Mouse (Mus musculus): ENCODE measurements around the gene Slc34a3.
"Not testable (repeated sequence)": the region's sequence is repeated elsewhere in the genome, so short reads cannot be mapped to it uniquely, and the experiment has no call there.

Slc34a3 gene

GRCm38 (mm10) chr2:25234050-25234449, at the start of gene Slc34a3:
TSS of gene Slc34a3 (minus strand) at chr2:25234364.
- no peak for DNase-seq (ENCODE audit: low spot score in 2 of 2)

DNA sequence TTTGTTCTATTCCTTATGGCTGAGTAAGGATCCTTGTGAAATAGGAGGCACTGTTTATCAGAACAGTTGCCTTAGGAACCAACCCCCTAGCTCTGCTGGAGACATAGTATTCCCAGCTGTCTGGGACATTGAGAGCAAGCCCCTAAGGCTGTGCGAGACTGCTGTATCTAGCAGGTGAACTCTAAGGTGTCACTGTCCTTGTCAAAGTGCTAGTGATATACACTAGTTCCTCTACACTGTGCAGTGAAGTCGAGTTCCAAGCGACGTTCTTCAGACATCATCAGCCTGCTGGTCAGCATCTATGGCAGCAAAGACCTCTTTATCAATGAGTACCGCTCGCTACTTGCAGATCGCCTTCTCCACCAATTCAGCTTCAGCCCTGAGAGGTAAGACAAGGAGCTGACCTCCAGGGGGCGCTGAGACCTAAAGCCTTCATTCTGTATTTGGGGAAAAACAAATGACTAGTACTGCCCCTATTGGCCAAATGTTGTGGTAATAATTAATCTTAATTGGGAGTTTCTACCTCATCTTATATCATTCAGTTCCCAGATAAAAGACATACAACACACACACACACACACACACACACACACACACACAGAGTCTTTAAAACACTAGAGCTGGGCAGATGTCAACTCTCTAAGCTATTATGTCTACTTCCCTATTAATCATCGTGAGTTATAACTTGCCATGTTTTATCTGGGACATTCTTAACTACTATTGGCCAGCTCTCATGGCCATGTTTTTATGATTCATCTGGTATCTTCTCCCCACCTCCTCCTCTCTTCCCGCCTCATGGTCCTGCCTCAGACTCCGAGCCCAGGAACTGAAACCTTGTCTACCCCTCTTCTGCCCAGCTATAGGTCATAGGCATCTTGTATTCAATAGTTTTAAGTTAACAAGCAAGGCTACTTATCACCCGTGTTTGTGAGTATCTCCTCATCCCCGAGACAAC, 45.0 kb upstream of the Slc34a3 start:
- peak; percentile 54 to 78 for DNase-seq (ENCODE audit: low spot score in 2 of 2)

- DNase-seq (ENCODE audit: low spot score in 2 of 2): no peak
Measured at GRCm38 (mm10) chr2:25273010-25273409, 38.8 kb upstream of the Slc34a3 start.

DNA sequence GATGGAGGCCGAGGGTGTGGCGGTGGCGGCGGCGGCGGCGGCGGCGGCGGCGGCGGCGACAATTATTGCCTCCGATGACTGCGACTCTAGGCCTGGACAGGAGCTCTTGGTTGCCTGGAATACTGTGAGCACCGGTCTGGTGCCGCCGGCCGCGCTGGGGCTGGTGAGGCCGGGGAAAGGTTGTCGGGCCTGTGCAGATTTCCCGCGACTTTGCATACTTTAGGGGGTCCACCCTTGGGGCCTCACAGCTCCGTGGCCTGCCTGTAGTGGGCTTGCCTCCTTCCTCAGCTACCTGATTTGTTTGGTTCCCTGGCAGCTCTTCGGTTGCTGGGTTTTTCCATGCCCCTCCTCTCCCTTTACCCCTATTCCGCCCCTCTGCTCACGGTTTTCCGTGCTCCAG, 38.4 kb upstream of the Slc34a3 start:
- no peak for DNase-seq (ENCODE audit: low spot score in 2 of 2)

DNA sequence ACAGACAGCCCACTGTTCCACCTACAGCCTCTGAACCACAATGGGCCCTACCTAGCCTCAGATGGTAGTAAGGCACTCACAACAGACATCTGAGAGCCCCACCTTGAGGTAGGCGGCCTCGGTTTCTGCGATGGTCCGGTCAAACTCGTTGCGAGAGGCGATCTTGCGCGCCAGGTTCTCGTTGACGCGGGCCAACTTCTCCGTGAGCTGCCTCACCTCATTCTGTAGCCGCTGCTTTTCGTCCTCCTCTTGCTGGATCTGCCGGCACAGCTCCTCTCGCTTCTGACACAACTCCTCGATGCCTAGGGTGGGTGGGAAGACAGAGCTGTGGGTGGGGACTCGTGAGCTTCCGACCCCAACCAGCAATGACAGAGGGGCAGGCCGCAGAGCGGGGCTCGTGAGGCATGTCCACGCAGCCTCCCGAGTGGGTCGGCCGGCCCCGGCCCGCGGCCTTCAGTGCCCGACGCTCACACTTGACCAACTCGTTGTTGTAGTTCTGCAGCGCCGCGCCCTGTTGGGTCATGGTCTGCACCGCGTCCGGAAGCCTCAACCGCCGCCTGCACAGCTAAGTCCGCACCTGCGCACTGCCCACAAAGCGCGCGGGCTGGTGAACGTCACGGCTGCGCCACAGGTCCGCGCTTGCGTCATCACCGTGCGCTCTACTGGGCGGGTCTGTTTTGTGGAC, 37.8 kb upstream of the Slc34a3 start, which contains the start of the genes Ssna1 and Anapc2:
Ssna1 (minus strand) TSS at position 612 of the 685 bp plus-strand sequence.
Anapc2 (plus strand) TSS at position 652 of the 685 bp plus-strand sequence.
- DNase-seq (ENCODE audit: low spot score in 2 of 2): peak; percentile 94 to 97

DNA sequence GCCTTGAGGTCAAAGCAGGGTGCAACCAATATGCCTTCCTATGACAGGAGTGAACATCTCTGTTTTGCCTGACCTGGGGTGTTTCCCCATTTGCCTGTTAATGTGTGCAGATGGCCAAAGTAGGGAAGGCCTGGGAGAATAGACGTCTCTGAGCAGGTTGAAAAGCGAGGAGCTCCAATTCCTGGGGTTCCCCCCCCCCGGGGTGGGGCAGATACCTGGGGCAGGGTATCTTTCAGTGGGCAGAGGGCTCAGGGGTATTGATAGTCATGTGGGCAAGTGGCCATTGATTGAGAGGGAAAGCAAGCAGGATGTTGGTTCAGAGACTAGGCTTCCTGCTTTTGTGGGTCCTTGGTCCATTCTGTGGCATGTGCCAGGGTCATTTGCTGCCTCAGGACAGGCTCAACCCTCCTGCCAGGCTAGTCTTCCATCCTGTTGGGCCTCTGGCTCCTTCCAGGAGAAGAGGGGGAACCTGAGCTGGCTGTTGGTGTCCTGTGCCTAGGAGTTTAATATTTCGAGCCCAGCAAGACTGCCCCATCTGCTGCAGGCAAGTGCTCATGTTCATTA, 33.7 kb upstream of the Slc34a3 start:
- DNase-seq (ENCODE audit: low spot score in 2 of 2): no peak

- DNase-seq (ENCODE audit: low spot score in 2 of 2): no peak
Measured at GRCm38 (mm10) chr2:25267241-25267640, 33.1 kb upstream of the Slc34a3 start.

DNA sequence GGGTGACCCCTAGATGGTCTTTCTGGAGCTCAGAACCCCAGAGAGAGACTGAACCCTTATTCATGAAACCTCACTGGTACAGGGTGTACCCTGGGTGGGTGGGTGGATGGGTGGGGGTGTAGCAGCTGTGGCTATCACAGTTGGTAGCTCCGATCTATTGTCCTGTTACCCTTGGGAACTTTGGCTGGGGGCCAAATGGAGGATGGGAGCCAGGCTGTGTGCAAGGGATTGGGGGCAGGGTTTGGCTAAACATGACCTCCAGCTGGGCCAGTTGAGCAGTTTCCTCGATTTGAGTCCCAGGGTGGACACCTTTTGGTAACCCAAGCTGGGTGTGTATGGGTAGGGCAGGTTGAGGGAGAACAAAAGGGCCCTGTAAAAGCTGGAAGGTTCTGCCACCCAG, 32.6 kb upstream of the Slc34a3 start:
- no peak for DNase-seq (ENCODE audit: low spot score in 2 of 2)

DNA sequence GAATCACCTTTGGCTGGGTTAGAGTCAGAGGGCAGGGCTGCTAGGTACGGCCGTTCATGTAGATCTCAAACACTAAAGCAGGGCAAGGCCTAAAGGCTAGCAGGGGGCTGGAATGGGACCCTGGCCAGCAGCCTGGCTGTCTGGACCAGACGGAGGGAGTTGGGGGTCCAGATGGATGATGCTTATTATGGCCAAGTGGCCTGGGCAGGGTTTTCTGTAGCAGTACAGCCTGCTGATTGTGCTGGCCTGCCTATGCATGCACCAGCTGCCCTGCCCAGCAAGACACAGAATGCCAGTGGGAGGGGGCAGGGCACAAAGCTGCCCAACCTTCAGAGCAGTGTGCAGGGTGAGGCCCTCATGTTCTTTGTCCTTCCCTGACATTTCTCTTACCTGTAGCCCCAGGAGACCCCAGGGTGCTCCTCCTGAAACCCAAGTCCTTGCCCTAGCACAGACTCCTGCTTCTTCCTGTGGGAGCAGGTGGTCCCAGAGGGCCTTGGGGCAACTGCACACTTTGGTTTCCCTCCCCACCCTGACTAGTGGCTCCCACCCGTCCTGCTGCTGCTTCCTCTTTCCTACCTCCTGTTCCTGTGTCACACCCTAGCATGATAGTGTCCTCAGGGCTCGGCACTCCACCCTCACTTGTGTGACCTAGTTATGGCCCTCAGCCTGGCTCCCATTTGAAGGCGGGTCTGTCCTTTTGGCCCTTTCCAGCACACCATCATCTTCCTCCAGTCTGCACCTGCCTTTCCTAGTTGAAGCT, 31.9 kb upstream of the Slc34a3 start:
- DNase-seq (ENCODE audit: low spot score in 2 of 2): no peak

GRCm38 (mm10) chr2:25264851-25265250, 30.7 kb upstream of the Slc34a3 start:
- DNase-seq (ENCODE audit: low spot score in 2 of 2): no peak

GRCm38 (mm10) chr2:25264286-25264660, 30.1 kb upstream of the Slc34a3 start:
- no peak for DNase-seq (ENCODE audit: low spot score in 2 of 2)

- DNase-seq (ENCODE audit: low spot score in 2 of 2): no peak
Measured at GRCm38 (mm10) chr2:25263623-25264285, 29.6 kb upstream of the Slc34a3 start.

DNA sequence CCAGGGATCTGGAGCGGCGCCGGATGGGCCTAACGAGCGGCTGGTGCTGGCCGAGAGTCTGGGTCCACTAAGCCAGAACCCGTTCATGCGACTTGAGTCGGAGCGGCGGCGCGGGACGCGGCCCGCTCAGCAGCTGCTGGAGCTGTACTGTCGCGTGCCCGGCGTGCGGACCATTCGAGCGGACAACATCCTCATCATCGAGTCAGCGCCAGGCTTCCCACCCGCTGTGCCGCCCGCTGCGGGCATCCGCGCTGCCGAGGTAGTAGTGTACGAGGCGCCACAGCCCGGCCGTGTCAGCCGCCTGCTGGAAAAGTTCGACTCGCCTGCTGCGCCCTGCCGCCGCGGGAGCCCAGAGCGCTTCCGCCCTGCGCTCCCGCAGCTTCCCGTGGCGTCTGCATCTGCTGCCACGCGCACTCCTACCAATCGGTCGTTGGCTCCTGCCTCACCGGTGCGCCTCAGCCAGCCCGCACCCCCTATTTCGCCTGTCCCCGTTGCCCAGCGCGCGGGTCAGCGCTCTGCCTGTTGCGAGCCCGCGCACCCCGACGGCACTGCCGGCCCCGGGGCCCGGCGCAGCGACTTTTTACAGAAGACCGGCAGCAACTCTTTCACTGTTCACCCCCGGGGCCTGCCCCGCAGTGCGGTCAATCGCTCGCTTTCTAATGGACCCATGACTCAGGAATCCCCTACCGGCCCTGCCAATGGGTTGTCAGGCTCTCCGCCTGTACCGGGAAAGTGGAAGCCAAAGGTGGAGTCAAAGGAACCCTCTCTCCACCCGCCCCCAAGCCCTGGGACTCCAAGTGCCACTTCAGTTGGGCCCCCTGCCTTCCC, 28.8 kb upstream of the Slc34a3 start:
- DNase-seq (ENCODE audit: low spot score in 2 of 2): peak; percentile 47 to 63

GRCm38 (mm10) chr2:25262291-25262767, 28.2 kb upstream of the Slc34a3 start, which contains the start of gene Tprn:
TSS of gene Tprn (plus strand) at chr2:25262618.
- DNase-seq (ENCODE audit: low spot score in 2 of 2): peak; percentile 92 to 94

DNA sequence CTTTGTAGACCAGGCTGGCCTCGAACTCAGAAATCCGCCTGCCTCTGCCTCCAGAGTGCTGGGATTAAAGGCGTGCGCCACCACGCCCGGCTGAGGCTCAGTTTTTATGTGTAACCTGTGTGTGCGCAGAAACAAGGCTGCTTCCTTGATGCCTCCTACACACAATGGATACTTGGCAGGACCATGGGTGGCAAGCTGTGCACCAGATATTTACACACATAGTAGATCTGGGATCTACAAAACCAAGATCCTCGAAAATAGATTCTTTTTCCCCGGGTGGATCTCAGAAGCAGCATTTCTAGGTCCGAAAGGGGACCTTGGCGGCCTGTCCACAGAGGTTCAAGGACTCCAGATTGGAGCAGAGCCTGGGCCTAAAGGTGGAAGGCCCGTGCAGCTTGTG, 27.7 kb upstream of the Slc34a3 start:
- no peak for DNase-seq (ENCODE audit: low spot score in 2 of 2)

DNA sequence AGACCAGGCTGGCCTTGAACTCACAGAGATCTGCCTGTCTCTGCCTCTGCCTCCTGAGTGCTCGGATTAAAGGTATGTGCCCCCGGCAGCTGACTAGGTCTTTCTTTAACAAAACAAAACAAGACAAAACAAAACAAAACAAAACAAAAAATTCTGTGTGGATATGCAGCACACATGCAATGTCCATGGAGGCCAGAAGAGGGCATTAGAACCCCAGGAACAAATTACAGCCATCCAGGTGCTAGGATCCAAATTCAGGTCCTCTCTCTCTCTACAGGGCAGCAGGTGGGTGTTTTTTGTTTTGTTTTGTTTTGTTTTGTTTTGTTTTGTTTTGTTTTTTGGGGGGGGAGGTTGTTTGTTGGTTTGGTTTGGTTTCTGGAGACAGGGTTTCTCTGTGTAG, 24.7 kb upstream of the Slc34a3 start:
- no peak for DNase-seq (ENCODE audit: low spot score in 2 of 2)

GRCm38 (mm10) chr2:25257250-25257649, 23.1 kb upstream of the Slc34a3 start:
- not testable (repeated sequence) for DNase-seq (ENCODE audit: low spot score in 2 of 2)

DNA sequence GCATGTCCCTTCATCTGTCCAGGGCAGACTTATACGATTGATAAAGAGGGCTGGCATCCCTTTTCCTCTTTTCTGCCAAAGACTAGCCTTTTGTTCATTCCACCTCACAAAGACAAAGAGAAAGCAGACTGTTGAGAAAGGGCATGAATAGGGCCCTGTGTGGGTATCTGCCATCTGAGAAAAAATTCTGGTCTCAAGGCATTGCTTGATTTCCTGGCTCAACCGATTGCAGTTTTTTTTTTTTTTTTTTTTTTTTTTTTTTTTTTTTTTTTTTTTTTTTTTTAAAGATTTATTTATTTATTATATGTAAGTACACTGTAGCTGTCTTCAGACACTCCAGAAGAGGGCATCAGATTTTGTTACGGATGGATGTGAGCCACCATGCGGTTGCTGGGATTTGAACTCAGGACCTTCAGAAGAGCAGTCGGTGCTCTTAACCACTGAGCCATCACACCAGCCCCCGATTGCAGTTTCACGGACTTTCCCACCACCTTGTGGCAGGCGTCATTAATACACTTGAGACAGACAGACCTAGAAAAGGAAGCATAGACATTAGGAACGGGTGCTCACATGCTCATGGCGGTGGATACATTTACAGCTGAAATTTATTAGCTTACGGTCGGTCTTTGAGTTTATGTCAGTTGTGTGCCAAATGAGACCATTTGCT, 22.4 kb upstream of the Slc34a3 start:
- peak; percentile 40 to 68 for DNase-seq (ENCODE audit: low spot score in 2 of 2)

GRCm38 (mm10) chr2:25255284-25255779, 21.2 kb upstream of the Slc34a3 start, which contains the start of gene Tmem203:
TSS of gene Tmem203 (plus strand) at chr2:25255439.
- DNase-seq (ENCODE audit: low spot score in 2 of 2): peak; percentile 78 to 82
